Mouse (Mus musculus): ENCODE measurements around the gene Plet1. TPM values are rescaled to one million over a fixed set of nuclear protein-coding genes. Genes with fewer than 3 reads are reported as not detected.
A peak's percentile ranks its signal among the peaks of the same experiment; 100 is the strongest.

Plet1 gene
- polyA plus RNA-seq (2012; rRNA removed), result 82.6 and 86.0 TPM in 2 replicates

DNA sequence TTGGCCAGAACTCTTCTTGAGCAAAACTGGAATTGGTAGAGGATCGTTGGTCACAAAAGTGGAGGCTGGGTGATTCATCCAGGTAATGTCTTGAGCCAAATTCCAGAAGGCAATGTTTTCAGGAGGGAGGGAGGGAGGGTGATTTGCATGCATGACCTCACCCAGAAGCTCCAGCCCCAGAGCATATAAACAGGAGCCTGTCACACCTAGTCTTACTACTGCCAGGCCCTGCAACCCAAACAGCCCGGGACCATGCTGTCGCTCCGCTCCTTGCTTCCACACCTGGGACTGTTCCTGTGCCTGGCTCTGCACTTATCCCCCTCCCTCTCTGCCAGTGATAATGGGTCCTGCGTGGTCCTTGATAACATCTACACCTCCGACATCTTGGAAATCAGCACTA, at the start of gene Plet1:
Plet1 (plus strand) TSS at position 215 of the 400 bp plus-strand sequence.
- DNase-seq, result peak; percentile 48
- peak within 1 kb of the TSS; percentile 52 for H3K4me3 ChIP-seq (ENCODE audit: insufficient read depth, low read depth, low read length)

DNA sequence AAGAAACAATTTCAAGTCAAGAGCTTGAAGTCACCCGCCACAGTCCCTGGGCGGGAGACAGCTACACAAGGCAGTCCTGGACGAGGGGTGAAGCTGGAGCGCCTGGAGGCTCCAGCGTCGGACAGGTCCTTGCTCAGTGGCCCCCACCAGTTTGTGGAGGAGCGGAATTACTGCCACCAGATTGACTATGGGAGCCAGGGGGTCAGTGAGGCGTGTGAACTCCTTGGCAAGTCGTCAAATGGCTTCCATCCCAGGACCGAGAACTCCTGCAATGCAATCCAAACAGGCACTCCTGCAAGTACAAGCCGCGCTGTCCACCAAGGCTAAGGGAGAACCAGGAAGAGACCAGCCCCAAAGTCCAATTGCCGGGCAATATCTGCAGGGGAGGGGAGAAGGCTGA, 45.3 kb upstream of the Plet1 start:
- Histone ChIP-seq H3K27me3 (replicated peaks; ENCODE audit: control insufficient read depth, insufficient read depth, low read length) (no peaks in the 10 kb centered on the region), H3K27ac (ENCODE audit: insufficient read depth, low read depth, low read length) (no peak overlapping the region), H3K4me3 (ENCODE audit: insufficient read depth, low read depth, low read length) (no peak overlapping the region), H3K36me3 (ENCODE audit: control insufficient read depth, insufficient read depth, low read length) (no peaks in the 10 kb centered on the region), H3K4me1 (ENCODE audit: control insufficient read depth, insufficient read depth, low read length) (no peaks in the 10 kb centered on the region; the same call in 1 of the 2 replicates)
- TF ChIP-seq CTCF (conservative IDR thresholded peaks at IDR 0.05; ENCODE audit: insufficient read depth, insufficient read length, low read depth, low read length) (no peak), POLR2A (IDR thresholded peaks at IDR 0.05; ENCODE audit: low read depth, low read length) (no peak)
- 15% methylated on average over 13 of the region's 13 CpGs for whole genome bisulfite sequencing
- DNase-seq, result peak; percentile 94

More for the DNA sequence above, at the start of gene Plet1:
- Histone ChIP-seq H3K36me3 (ENCODE audit: control insufficient read depth, insufficient read depth, low read length) (no peaks in the 10 kb centered on the region), H3K27ac (ENCODE audit: insufficient read depth, low read depth, low read length) (peak within 1 kb of the TSS; percentile 69), H3K27me3 (replicated peaks; ENCODE audit: control insufficient read depth, insufficient read depth, low read length) (no peaks in the 10 kb centered on the region), H3K4me1 (ENCODE audit: control insufficient read depth, insufficient read depth, low read length) (no peaks in the 10 kb centered on the region)
- TF ChIP-seq CTCF (conservative IDR thresholded peaks at IDR 0.05; ENCODE audit: insufficient read depth, insufficient read length, low read depth, low read length) (no peak), POLR2A (IDR thresholded peaks at IDR 0.05; ENCODE audit: low read depth, low read length) (no peak)
- WGBS, result 46% methylated on average over 6 of the region's 6 CpGs

DNA sequence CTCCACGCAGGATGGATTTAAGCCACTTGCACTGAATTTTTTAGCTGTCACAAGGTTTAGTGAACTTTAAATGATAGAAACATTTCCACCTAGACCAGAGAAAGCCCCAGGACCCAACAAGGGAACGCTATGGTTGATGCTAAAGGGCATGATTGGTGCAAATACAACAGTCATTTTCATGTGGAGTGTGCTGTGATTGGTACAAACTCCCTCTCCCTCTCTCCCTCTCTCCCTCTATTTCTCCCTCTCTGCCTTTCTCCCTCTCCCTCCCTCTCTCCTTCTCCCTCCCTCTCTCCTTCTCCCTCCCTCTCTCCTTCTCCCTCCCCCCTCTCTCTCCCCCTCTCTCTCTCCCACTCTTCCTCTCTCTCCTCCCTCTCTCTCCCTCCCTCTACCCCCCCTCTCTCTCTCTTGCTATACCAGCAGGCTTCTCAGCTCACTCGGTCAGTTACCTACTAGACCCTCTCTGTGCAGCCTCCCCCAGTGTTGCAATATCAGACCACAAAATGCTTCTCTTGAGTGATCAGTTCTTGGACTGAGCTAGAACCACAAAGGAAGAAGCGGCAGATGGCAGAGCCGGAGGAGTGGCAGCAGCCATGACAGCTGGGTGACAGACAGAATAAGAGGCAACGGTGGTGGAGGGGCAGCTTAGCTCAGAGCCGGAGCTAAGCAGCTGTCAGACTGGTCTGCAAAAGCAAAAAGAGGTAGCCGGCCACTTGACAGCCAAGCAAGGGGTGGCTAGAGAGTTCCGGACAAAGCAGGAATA, 42.7 kb upstream of the Plet1 start:
- no peak overlapping the region for H3K4me3 ChIP-seq (ENCODE audit: insufficient read depth, low read depth, low read length)

DNA sequence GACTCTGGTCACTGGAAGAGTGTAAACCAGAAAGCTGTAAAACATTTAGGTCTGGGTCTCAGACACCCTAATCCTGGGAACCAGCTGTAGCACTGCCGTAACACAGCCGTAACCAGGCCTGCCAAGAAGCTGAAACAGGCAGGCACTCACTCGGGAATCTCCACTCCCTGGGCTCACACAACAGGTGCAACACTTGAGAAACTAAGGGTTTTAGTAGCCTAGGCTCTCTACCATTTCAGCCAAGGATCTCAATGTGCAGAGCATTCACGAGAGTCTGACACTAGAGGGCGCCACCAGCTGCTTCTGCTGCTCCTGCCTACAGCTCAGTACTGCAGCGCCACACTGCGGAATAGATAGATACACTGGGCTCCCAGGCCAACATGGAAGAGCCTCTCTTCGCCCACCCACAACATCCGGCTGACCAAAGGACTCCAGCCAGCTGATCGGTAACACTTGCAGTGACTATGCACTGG, 42.0 kb upstream of the Plet1 start:
- peak; percentile 84 for DNase-seq
- no peak overlapping the region for H3K27ac ChIP-seq (ENCODE audit: insufficient read depth, low read depth, low read length)

More for the DNA sequence above, 42.7 kb upstream of the Plet1 start:
- peak; percentile 5 for DNase-seq
- H3K4me1 ChIP-seq (ENCODE audit: control insufficient read depth, insufficient read depth, low read length), result no peaks in the 10 kb centered on the region
- H3K27me3 ChIP-seq (replicated peaks; ENCODE audit: control insufficient read depth, insufficient read depth, low read length), result no peaks in the 10 kb centered on the region
- 48% methylated on average over 9 of the region's 9 CpGs for WGBS
- TF ChIP-seq CTCF (conservative IDR thresholded peaks at IDR 0.05; ENCODE audit: insufficient read depth, insufficient read length, low read depth, low read length) (no peak), POLR2A (IDR thresholded peaks at IDR 0.05; ENCODE audit: low read depth, low read length) (no peak)
- H3K36me3 ChIP-seq (ENCODE audit: control insufficient read depth, insufficient read depth, low read length), result no peaks in the 10 kb centered on the region
- H3K27ac ChIP-seq (ENCODE audit: insufficient read depth, low read depth, low read length), result no peak overlapping the region

DNA sequence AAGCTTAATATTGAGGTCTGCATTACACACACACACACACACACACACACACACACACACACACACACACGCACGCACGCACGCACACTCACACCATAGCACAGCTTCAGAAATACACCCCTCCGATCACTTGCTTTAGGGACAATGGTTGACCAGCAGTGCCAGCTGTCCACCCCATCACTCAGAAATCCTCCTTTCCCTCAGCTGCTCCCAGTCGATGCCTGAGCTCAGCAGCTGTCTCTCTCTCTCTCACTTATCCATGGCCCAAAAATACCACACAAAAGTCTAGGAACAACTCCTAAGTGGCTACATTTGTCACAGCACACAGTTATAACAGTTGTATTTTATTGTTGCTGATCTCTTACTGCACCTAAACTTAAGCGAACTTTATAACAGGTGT, 36.7 kb upstream of the Plet1 start:
- no peak for TF ChIP-seq CTCF (conservative IDR thresholded peaks at IDR 0.05; ENCODE audit: insufficient read depth, insufficient read length, low read depth, low read length)
- DNase-seq, result no peak
- Histone ChIP-seq H3K27ac (ENCODE audit: insufficient read depth, low read depth, low read length) (no peak overlapping the region), H3K36me3 (ENCODE audit: control insufficient read depth, insufficient read depth, low read length) (no peaks in the 10 kb centered on the region), H3K4me1 (ENCODE audit: control insufficient read depth, insufficient read depth, low read length) (0 out of 2 replicates have a peak, but pooled peaks cover 2% of the 10 kb centered on the region), H3K27me3 (replicated peaks; ENCODE audit: control insufficient read depth, insufficient read depth, low read length) (no peaks in the 10 kb centered on the region), H3K4me3 (ENCODE audit: insufficient read depth, low read depth, low read length) (no peak overlapping the region)
- WGBS, result 78% methylated on average over 7 of the region's 7 CpGs

More for the DNA sequence above, 42.0 kb upstream of the Plet1 start:
- TF ChIP-seq POLR2A (IDR thresholded peaks at IDR 0.05; ENCODE audit: low read depth, low read length) (no peak), CTCF (conservative IDR thresholded peaks at IDR 0.05; ENCODE audit: insufficient read depth, insufficient read length, low read depth, low read length) (peak; percentile 99)
- WGBS, result 8% methylated on average over 10 of the region's 10 CpGs
- H3K4me3 ChIP-seq (ENCODE audit: insufficient read depth, low read depth, low read length), result no peak overlapping the region
- H3K27me3 ChIP-seq (replicated peaks; ENCODE audit: control insufficient read depth, insufficient read depth, low read length), result no peaks in the 10 kb centered on the region
- H3K4me1 ChIP-seq (ENCODE audit: control insufficient read depth, insufficient read depth, low read length), result no peaks in the 10 kb centered on the region
- no peaks in the 10 kb centered on the region for H3K36me3 ChIP-seq (ENCODE audit: control insufficient read depth, insufficient read depth, low read length)

DNA sequence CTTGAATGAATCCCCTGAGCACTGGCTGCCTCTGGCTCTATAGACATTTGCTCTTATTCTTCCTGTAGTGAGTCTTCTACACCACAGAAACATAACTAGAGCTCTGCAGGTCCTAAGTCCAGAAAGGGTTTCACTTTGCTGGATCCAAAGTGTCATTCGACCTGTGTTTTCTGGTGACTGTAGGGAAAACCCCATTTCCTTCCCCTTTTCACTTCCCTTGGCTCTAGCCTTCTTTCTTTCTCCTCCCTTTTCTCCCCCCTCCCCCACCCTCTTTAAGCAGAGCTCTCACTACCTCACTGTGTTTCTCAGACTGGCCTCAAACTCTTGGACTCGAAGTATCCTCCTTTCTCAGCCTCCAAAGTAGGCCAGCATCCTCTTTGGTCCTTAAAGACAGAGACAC, 34.8 kb upstream of the Plet1 start:
- WGBS, result 47% methylated on average over 2 of the region's 2 CpGs
- DNase-seq, result no peak
- Histone ChIP-seq H3K4me1 (ENCODE audit: control insufficient read depth, insufficient read depth, low read length) (0 out of 2 replicates have a peak, but pooled peaks cover 3% of the 10 kb centered on the region), H3K27ac (ENCODE audit: insufficient read depth, low read depth, low read length) (no peak overlapping the region), H3K27me3 (replicated peaks; ENCODE audit: control insufficient read depth, insufficient read depth, low read length) (no peaks in the 10 kb centered on the region), H3K4me3 (ENCODE audit: insufficient read depth, low read depth, low read length) (no peak overlapping the region), H3K36me3 (ENCODE audit: control insufficient read depth, insufficient read depth, low read length) (no peaks in the 10 kb centered on the region)
- no peak for TF ChIP-seq CTCF (conservative IDR thresholded peaks at IDR 0.05; ENCODE audit: insufficient read depth, insufficient read length, low read depth, low read length)
- TF ChIP-seq POLR2A (IDR thresholded peaks at IDR 0.05; ENCODE audit: low read depth, low read length), result no peak

DNA sequence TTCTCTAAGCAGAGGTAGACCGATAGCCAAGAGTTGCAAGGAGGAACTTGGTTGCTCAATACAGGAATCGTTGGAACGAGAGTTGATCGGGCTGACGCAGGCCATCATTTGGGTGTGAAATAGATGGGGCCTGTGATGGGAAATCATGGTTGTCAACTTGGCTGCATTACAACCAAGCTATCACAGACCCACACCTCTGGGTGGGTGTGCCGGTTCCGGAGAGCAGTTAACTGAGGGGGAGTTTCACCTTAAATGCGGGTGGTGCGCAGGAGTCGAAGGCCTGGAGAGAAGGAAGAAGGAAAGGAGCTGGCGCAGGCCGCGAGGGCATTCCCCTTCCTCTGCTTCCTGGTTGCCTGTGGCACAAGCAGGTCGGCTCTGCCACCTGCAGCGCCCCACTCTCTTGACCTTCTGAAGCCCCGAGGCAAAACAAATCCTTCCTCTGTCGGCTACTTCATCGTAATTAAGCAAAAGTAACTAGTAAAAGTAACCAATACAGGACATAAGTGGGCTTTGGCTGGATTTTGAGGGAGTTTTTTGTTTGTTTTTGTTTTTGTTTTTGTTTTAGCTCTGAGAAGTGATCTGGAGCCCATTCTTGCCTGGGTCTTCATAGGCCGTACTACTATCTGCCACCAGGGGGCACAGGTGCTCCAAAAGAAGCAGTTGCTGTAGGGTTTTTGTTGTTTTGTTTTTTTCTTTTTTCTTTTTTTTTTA, 31.7 kb upstream of the Plet1 start:
- H3K4me1 ChIP-seq (ENCODE audit: control insufficient read depth, insufficient read depth, low read length), result 0 out of 2 replicates have a peak, but pooled peaks cover 3% of the 10 kb centered on the region

More for the DNA sequence above, 31.7 kb upstream of the Plet1 start:
- DNase-seq, result peak; percentile 85
- Histone ChIP-seq H3K4me3 (ENCODE audit: insufficient read depth, low read depth, low read length) (no peak overlapping the region), H3K36me3 (ENCODE audit: control insufficient read depth, insufficient read depth, low read length) (no peaks in the 10 kb centered on the region), H3K27me3 (replicated peaks; ENCODE audit: control insufficient read depth, insufficient read depth, low read length) (no peaks in the 10 kb centered on the region), H3K27ac (ENCODE audit: insufficient read depth, low read depth, low read length) (no peak overlapping the region)
- 28% methylated on average over 19 of the region's 19 CpGs for WGBS
- TF ChIP-seq POLR2A (IDR thresholded peaks at IDR 0.05; ENCODE audit: low read depth, low read length) (no peak), CTCF (conservative IDR thresholded peaks at IDR 0.05; ENCODE audit: insufficient read depth, insufficient read length, low read depth, low read length) (peak; percentile 79)
